Mouse (Mus musculus) cortical plate, adult 2 months (tissue): ENCODE measurements around the gene Ang5.

Source experiments
- CTCF ChIP-seq: fragments of 200-500 bp; IDR thresholded peaks from 2 replicates; pipeline ENCODE4 v1.5.1; 2011; ENCODE audit warnings: mild to moderate bottlenecking, control low read depth, low read length; ENCODE audit not compliant: insufficient read depth; ENCODE audit errors: extremely low read depth
- POLR2A ChIP-seq: fragments of 200-500 bp; IDR thresholded peaks from 2 replicates; pipeline ENCODE4 v1.6.1; 2011; ENCODE audit warnings: mild to moderate bottlenecking, low read length, control low read depth; ENCODE audit not compliant: insufficient read depth; ENCODE audit errors: extremely low read depth

GRCm38 (mm10) chr14:44002169-44002568, 45.3 kb downstream of the Ang5 start, which contains the start of gene Ang6:
- TF ChIP-seq CTCF: no peak
- TF ChIP-seq POLR2A: no peak
